Mouse (Mus musculus): Measurements from ENCODE around the gene Aoah. TPM values are rescaled to one million over a fixed set of nuclear protein-coding genes. Genes with fewer than 3 reads are reported as not detected.

The Aoah gene
- polyA plus RNA-seq (2016; fragmentation: Nextera tagmentation; extraction: Ambion mirVana) = 0.46 and 0.49 TPM in 2 replicates

DNA sequence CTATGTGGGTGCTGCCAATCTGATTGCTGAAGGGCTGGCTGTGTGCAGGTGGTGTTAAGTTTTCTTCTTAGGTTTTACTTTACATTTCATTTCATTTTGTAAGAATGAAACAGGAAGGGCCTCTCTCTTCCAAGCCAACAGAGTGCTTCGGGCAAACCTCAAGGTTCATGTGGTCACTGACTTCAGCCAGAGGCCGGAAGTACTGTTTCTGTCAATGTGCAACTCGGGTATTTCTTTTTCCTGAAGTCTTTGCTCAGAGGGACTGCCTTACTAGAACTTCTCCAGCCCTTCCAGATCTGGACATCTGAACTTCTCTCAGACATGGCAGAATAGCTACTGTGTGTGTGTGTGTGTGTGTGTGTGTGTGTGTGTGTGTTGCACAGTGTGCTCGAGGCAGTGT is at the start of gene Aoah:
TSS of gene Aoah (plus strand) at position 213 of the 400 bp plus-strand sequence.
- Histone ChIP-seq H3K36me3 (no peaks in the 10 kb centered on the region), H3K4me1 (replicated peaks) (0 out of 2 replicates have a peak, but pooled peaks cover 4% of the 10 kb centered on the region), H3K9me3 (replicated peaks) (no peaks in the 10 kb centered on the region), H3K4me2 (no peak within 1 kb of the TSS), H3K27me3 (replicated peaks) (no peaks in the 10 kb centered on the region; the same call in 1 of the 2 replicates), H3K9ac (no peak within 1 kb of the TSS), H3K27ac (ENCODE audit: poor library complexity, severe bottlenecking) (no peak within 1 kb of the TSS), H3K4me3 (no peak within 1 kb of the TSS)
- WGBS = 57% methylated on average over 4 of the region's 4 CpGs
- no peak for ATAC-seq (ENCODE audit: insufficient number of reproducible peaks, low FRiP score)

DNA sequence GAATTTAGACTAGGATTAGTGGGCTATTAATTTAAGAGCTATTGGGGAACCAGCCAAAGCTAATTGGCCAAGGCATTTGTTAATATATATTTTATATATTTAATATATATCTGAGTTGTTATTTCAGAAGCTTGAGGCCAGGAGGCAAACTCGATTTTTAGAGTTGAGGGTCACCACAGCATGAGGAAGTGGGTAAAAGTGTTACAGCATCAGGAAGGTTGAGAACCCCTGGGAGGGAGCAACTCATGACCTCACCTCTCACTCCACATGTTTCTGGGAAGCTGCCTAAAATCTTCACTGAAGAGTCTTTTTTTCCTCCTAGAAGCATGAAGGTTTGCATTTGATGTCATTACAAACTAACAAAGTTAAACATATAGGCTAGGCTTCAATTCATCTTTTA is 39.1 kb upstream of the Aoah start:
- H3K4me2 ChIP-seq = no peak overlapping the region
- H3K27me3 ChIP-seq (replicated peaks) = no peaks in the 10 kb centered on the region
- no peak overlapping the region for H3K9ac ChIP-seq
- no peaks in the 10 kb centered on the region for H3K36me3 ChIP-seq
- ATAC-seq (ENCODE audit: insufficient number of reproducible peaks, low FRiP score) = no peak
- no peaks in the 10 kb centered on the region for H3K9me3 ChIP-seq (replicated peaks)
- H3K27ac ChIP-seq (ENCODE audit: poor library complexity, severe bottlenecking) = no peak overlapping the region
- no peaks in the 10 kb centered on the region for H3K4me1 ChIP-seq (replicated peaks)
- H3K4me3 ChIP-seq = no peak overlapping the region
- 59% methylated on average over 1 of the region's 1 CpGs for WGBS

DNA sequence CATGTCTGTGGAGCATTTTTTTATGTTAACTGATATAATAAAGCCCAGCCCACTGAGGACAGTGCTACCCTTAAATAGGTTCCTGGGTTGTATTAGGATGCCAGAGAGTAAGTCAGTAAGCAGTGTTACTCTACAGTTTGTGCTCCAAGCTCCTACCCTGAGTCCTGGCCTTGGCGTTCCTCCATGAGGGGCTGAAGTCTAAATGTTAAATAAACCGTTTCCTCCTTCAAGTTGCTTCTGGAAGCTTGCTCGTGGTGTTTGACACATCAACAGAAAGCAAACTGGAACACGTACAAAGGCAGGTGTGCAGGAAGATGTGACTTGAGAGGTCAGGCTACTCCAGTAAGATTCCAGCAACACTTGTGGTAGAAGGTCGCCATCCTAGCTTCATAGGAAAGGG is 10.3 kb upstream of the Aoah start:
- H3K4me3 ChIP-seq = no peak overlapping the region
- 65% methylated on average over 5 of the region's 5 CpGs for WGBS
- no peaks in the 10 kb centered on the region for H3K27me3 ChIP-seq (replicated peaks)
- H3K27ac ChIP-seq (ENCODE audit: poor library complexity, severe bottlenecking) = no peak overlapping the region
- no peak overlapping the region for H3K4me2 ChIP-seq
- no peaks in the 10 kb centered on the region for H3K9me3 ChIP-seq (replicated peaks)
- no peak for ATAC-seq (ENCODE audit: insufficient number of reproducible peaks, low FRiP score)
- H3K9ac ChIP-seq = no peak overlapping the region
- no peaks in the 10 kb centered on the region for H3K36me3 ChIP-seq
- no peaks in the 10 kb centered on the region for H3K4me1 ChIP-seq (replicated peaks)

DNA sequence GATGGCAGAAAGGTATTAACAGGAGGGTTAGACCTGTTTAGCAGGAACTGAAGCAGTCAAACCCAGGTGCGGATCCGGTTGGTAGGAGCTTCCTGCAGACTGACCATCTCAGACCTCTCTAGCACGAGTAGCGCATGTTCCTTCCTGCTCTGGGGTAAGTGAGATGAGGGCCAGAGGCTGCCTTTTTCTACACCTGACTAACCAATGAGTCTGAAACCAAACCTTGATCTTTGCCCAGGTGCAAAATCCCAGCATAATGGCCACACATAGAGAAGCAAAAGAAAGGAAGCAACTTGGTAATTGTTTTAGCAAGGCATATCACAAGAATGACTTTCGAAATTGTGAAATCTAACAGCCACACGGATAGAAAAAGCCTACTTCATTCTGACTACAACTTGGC is 9.9 kb upstream of the Aoah start:
- no peaks in the 10 kb centered on the region for H3K27me3 ChIP-seq (replicated peaks)
- ATAC-seq (ENCODE audit: insufficient number of reproducible peaks, low FRiP score) = no peak
- no peaks in the 10 kb centered on the region for H3K36me3 ChIP-seq
- 89% methylated on average over 6 of the region's 6 CpGs for WGBS
- no peak overlapping the region for H3K27ac ChIP-seq (ENCODE audit: poor library complexity, severe bottlenecking)
- no peaks in the 10 kb centered on the region for H3K4me1 ChIP-seq (replicated peaks)
- no peak overlapping the region for H3K4me3 ChIP-seq
- H3K9ac ChIP-seq = no peak overlapping the region
- H3K4me2 ChIP-seq = no peak overlapping the region
- no peaks in the 10 kb centered on the region for H3K9me3 ChIP-seq (replicated peaks)

DNA sequence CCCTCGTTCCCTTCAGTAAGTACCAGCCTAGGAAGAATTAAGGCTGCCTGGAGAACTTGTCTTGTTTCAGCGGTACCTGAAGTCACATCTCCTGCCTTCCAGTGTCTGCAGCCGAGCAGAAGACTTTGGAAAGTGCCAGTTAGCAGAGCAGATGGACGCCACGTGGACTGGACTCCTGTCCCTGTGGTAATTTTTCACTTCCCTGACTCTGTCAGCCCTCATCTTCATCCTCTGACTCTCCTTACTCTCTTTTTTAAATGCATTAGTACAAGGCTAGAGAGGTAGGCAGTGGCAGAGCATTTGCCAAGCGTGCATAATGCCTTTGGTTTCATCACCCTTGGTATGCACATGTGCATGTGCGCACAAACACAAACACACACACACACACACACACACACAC is 8.0 kb upstream of the Aoah start:
- 86% methylated on average over 7 of the region's 7 CpGs for WGBS
- Histone ChIP-seq H3K4me1 (replicated peaks) (no peaks in the 10 kb centered on the region), H3K27me3 (replicated peaks) (no peaks in the 10 kb centered on the region), H3K27ac (ENCODE audit: poor library complexity, severe bottlenecking) (no peak overlapping the region), H3K9me3 (replicated peaks) (no peaks in the 10 kb centered on the region), H3K4me2 (no peak overlapping the region), H3K9ac (no peak overlapping the region), H3K4me3 (no peak overlapping the region), H3K36me3 (no peaks in the 10 kb centered on the region)
- ATAC-seq (ENCODE audit: insufficient number of reproducible peaks, low FRiP score) = no peak

DNA sequence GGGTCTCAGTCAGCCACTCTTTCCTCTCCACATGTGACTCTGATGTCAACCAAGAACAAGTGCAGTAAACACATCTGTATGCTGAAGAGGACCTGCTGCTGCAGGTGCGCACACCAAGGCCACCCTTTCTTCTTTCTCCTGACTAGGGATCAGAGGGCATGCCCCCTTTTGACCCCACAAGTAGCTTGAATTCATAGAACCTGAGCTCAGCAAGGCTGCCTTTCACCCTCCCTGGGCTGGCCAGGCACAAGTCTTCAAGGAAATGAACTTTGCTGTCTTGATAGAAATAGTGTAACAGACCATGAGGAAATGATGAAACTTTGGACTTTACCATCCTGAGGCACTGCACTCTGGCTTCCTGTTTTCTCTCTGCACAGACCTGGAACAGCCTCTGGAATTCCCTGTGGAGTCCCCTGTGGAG is 7.1 kb upstream of the Aoah start:
- H3K9me3 ChIP-seq (replicated peaks) = no peaks in the 10 kb centered on the region
- ATAC-seq (ENCODE audit: insufficient number of reproducible peaks, low FRiP score) = no peak
- no peak overlapping the region for H3K4me3 ChIP-seq
- H3K4me1 ChIP-seq (replicated peaks) = no peaks in the 10 kb centered on the region
- no peak overlapping the region for H3K27ac ChIP-seq (ENCODE audit: poor library complexity, severe bottlenecking)
- no peaks in the 10 kb centered on the region for H3K36me3 ChIP-seq
- no peak overlapping the region for H3K9ac ChIP-seq
- H3K27me3 ChIP-seq (replicated peaks) = no peaks in the 10 kb centered on the region; the same call in 1 of the 2 replicates
- WGBS = 83% methylated on average over 1 of the region's 1 CpGs
- no peak overlapping the region for H3K4me2 ChIP-seq

DNA sequence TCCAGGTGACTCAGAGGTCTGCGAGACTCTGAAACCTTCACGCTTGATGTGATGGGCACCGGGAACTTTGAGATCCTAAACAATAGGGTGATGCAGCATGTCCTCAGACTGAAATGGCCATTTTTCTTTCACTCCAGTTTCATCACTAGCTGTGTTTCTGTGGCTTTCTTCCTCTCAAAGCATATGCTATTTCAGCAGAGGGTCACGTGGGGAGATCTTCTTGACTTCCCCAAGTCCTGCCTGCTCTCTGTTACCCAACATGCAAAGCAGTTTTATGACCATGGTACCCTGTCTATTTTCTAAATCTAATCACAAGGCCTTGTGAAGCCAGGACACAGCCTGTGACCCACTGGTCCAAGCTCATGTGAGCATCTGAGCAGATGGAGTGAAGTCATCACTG is 6.0 kb upstream of the Aoah start:
- no peaks in the 10 kb centered on the region for H3K4me1 ChIP-seq (replicated peaks)
- no peak overlapping the region for H3K9ac ChIP-seq
- H3K36me3 ChIP-seq = no peaks in the 10 kb centered on the region
- H3K27me3 ChIP-seq (replicated peaks) = no peaks in the 10 kb centered on the region; the same call in 1 of the 2 replicates
- H3K4me3 ChIP-seq = no peak overlapping the region
- WGBS = 83% methylated on average over 4 of the region's 4 CpGs
- H3K27ac ChIP-seq (ENCODE audit: poor library complexity, severe bottlenecking) = no peak overlapping the region
- H3K4me2 ChIP-seq = no peak overlapping the region
- ATAC-seq (ENCODE audit: insufficient number of reproducible peaks, low FRiP score) = no peak
- no peaks in the 10 kb centered on the region for H3K9me3 ChIP-seq (replicated peaks)

DNA sequence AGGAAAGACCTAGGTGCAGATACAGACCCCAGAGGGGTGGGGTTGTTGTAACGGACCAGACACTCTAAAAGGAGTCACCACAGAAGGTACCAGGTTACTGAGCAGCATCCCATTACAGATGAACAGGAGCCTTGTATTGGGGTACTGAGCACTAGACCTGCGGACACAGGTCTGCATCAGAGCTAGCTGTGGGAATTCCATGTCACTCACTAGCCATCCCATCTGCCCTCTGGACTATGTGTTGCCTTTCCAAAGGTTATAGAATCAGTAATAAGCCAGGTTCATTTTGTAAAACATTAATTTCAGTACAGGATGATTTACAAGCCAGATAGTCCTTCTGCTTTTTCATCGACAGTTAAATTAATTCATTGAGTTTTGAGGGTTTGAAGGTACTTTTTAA is 2.7 kb downstream of the Aoah start:
- Histone ChIP-seq H3K4me3 (no peak overlapping the region), H3K4me1 (replicated peaks) (0 out of 2 replicates have a peak, but pooled peaks cover 4% of the 10 kb centered on the region), H3K27ac (ENCODE audit: poor library complexity, severe bottlenecking) (no peak overlapping the region), H3K36me3 (no peaks in the 10 kb centered on the region), H3K27me3 (replicated peaks) (no peaks in the 10 kb centered on the region; the same call in 1 of the 2 replicates), H3K9me3 (replicated peaks) (no peaks in the 10 kb centered on the region), H3K4me2 (no peak overlapping the region), H3K9ac (no peak overlapping the region)
- 77% methylated on average over 3 of the region's 3 CpGs for WGBS
- no peak for ATAC-seq (ENCODE audit: insufficient number of reproducible peaks, low FRiP score)

DNA sequence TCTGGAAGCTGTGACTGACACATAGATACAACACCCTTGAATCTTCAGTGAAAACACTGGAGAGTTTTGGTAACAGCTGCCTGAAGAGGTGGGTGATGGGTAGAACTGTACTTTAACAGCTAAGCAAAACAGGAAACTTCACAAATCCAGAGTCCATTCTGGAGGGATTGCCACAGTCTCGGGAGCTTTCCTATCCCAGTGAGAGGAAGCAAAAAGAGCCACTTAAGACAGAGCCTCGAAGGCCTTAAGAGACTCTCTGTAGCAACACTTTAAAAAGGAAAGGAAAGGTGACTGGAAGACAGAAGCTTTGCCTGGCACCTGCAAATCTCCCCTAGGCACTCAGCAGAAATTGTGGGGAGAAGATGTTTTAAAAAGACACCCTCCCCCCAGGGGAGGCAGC is 4.6 kb downstream of the Aoah start:
- H3K27me3 ChIP-seq (replicated peaks) = no peaks in the 10 kb centered on the region
- no peak overlapping the region for H3K27ac ChIP-seq (ENCODE audit: poor library complexity, severe bottlenecking)
- no peak overlapping the region for H3K9ac ChIP-seq
- no peaks in the 10 kb centered on the region for H3K9me3 ChIP-seq (replicated peaks)
- 0 out of 2 replicates have a peak, but pooled peaks cover 4% of the 10 kb centered on the region for H3K4me1 ChIP-seq (replicated peaks)
- no peak for ATAC-seq (ENCODE audit: insufficient number of reproducible peaks, low FRiP score)
- no peaks in the 10 kb centered on the region for H3K36me3 ChIP-seq
- H3K4me2 ChIP-seq = no peak overlapping the region
- H3K4me3 ChIP-seq = no peak overlapping the region
- 37% methylated on average over 2 of the region's 2 CpGs for WGBS

DNA sequence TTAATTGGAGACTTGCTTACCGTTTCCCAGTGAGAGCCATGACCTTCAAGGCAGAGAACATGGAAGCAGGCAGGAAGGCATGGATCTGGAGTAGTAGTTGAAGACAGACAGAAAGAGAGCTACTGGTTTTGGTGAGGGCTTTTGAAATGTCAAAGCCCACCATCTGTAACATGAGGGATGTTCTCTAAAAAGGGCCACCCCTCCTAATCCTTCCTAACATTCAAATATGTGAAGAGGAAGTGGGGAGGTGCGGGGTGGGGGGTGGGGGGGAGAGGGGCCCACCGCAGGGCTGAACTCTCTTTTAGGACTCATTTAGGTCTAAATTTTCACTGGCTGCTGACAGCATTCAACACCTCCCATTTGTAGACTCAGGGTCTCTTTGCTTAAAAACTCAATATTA is 5.9 kb downstream of the Aoah start:
- Histone ChIP-seq H3K9ac (no peak overlapping the region), H3K4me3 (no peak overlapping the region), H3K4me1 (replicated peaks) (0 out of 2 replicates have a peak, but pooled peaks cover 4% of the 10 kb centered on the region), H3K36me3 (no peaks in the 10 kb centered on the region), H3K27ac (ENCODE audit: poor library complexity, severe bottlenecking) (no peak overlapping the region), H3K27me3 (replicated peaks) (no peaks in the 10 kb centered on the region), H3K9me3 (replicated peaks) (no peaks in the 10 kb centered on the region), H3K4me2 (no peak overlapping the region)
- ATAC-seq (ENCODE audit: insufficient number of reproducible peaks, low FRiP score) = no peak
- WGBS = 64% methylated on average over 3 of the region's 3 CpGs

DNA sequence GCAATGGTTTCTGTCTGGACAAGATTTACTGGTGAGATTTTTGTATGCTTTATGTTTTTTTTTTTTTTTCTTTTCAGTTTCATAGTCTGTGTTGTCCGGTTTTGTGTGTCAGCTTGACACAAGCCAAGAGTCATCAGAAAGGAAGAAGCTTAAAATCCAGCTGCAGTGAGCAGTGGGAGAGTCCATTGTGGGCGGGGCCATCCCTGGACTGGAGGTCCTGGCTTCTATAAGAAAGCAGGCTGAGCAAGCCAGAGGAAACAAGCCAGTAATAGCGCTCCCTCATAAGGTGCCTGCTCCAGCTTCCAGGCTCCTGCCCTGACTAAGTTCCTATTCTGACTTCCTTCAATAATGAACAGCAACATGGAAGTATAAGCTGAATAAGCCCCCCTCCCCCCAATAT is 6.7 kb downstream of the Aoah start:
- 48% methylated on average over 3 of the region's 3 CpGs for WGBS
- H3K27me3 ChIP-seq (replicated peaks) = no peaks in the 10 kb centered on the region
- ATAC-seq (ENCODE audit: insufficient number of reproducible peaks, low FRiP score) = no peak
- no peak overlapping the region for H3K4me2 ChIP-seq
- no peaks in the 10 kb centered on the region for H3K9me3 ChIP-seq (replicated peaks)
- 0 out of 2 replicates have a peak, but pooled peaks cover 4% of the 10 kb centered on the region for H3K4me1 ChIP-seq (replicated peaks)
- no peak overlapping the region for H3K4me3 ChIP-seq
- H3K27ac ChIP-seq (ENCODE audit: poor library complexity, severe bottlenecking) = no peak overlapping the region
- no peak overlapping the region for H3K9ac ChIP-seq
- H3K36me3 ChIP-seq = no peaks in the 10 kb centered on the region

DNA sequence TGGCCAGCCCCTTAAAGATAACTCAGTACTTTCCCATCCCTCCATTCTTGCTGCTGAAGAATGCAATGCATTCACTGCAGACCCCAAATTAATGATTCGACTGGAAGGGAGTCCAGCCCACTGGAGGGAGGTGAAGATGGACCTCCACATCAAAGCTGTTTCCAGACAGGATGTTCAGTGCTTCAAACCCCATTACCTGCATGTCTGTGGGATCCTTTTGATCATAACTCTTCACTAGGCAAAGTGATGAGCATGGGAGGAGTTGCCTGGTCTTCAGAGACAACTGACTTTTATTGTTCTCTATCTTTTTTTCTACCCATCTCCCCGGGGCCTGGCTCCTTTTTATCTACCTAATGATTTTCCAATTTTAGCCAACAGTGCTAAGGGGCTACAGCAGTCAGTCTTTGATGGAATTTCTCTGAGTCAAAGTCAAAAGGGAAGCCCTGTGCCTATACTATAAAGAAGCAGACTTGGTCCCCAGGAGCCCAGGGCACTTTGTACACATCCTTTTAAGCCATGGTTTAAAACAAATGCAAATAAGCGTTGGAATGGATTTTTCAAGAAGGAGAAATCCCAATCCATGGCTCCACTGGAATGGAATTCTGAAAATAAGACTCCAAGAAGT is 18.0 kb downstream of the Aoah start:
- Histone ChIP-seq H3K9me3 (replicated peaks) (no peaks in the 10 kb centered on the region), H3K36me3 (no peaks in the 10 kb centered on the region), H3K4me1 (replicated peaks) (no peaks in the 10 kb centered on the region), H3K4me3 (no peak overlapping the region), H3K27me3 (replicated peaks) (no peaks in the 10 kb centered on the region), H3K9ac (no peak overlapping the region), H3K4me2 (no peak overlapping the region), H3K27ac (ENCODE audit: poor library complexity, severe bottlenecking) (no peak overlapping the region)
- no peak for ATAC-seq (ENCODE audit: insufficient number of reproducible peaks, low FRiP score)
- WGBS = 48% methylated on average over 3 of the region's 3 CpGs

Data from heart, embryonic 12.5 days (tissue).